Mouse (Mus musculus): ENCODE data around the gene Abhd4.
"Not testable (repeated sequence)": the region's sequence is repeated elsewhere in the genome, so short reads cannot be mapped to it uniquely, and the experiment has no call there.

Gene Abhd4

GRCm38 (mm10) chr14:54223315-54224063 lies 30.5 kb upstream of the Abhd4 start:
- no peak for DNase-seq

GRCm38 (mm10) chr14:54224064-54224417 lies 29.9 kb upstream of the Abhd4 start:
- no peak for DNase-seq

GRCm38 (mm10) chr14:54224484-54225467 lies 29.2 kb upstream of the Abhd4 start:
- DNase-seq, result no peak

DNA sequence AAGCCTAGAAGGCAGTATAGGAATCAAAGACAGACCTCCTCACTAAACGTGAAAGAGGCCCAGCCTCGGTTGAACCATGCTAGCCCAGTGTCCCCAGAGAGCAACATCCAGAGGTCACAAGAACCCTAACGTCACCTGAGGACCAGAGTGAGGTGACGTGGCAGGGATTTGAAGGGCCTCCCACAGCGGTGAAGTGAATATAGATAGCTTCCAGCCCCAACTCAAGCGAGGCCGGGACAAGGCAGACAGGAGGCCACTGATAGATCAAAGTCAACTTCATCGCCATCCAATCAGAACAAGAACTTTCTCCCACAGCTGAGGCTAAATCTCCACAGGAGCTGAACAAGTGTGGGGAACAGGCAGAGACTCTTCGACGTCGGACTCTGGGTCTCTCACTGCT lies 28.3 kb upstream of the Abhd4 start:
- no peak for DNase-seq

DNA sequence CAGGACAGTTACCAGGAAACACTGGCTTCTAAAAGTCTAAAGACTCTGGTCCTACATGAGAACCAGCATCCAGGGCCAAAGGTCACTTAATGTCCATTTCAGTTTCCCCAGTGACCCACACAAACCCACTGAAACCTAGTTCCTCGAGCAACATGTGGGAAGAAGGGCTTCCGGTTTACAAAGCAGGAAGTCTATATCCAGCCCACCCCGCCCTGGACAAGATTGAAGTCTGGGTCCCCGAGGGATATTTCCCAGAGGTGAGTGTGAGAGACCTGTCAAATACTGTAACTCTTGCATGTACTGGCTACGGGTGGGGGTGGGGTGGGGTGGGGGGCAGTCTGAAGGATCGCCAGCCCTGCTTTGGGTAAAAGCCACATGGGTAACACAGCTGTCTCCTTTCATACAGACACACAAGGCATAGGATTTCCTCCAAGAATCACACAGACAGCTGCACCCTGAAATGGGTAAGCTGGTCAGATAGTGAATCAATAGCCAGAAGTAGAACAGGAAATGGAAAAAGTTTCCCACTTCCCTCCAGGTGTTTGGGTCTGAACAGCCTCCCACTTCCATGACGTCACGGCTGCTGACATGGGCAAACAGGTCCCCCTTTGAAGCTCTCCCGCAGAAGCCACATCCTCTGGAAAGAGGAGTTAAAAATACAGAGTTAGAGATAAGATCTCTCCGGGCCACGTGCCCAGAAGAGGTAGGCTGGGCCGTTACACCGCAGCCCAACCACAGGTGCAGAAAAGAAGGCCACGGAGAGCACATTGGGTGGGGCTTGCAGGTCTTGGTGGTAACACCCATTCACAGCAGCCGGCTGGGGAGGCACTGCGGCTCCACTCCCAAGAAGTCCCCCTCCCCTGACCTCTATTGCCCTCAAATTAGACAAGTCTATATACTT lies 26.8 kb upstream of the Abhd4 start:
- no peak for DNase-seq

DNA sequence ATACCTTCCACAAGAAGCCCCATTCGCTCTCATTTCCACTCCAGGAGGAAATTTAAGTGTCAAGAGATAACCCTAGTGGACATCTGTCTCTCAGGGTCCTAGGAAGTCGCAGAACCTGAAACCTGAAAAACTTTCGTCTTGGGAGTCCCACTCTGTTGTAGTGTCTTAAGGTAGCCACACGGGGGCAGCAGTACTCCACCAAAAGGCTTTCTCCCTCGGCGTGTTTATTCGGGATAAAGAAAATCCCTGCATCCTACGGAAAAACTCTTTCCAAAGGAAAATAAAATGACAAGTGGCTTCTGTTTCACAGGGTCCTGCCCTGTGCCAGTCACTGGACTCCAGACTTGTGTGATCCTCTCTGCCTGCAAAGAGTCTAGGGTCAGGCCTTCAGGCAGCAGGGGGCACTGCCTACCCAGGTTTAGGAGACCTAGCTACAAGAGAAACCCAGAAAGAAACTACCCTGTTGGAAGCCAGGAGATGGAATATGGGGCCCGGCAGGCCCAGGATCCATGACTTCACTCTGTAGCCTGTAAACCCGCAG lies 26.0 kb upstream of the Abhd4 start:
- peak; percentile 57 for DNase-seq

DNA sequence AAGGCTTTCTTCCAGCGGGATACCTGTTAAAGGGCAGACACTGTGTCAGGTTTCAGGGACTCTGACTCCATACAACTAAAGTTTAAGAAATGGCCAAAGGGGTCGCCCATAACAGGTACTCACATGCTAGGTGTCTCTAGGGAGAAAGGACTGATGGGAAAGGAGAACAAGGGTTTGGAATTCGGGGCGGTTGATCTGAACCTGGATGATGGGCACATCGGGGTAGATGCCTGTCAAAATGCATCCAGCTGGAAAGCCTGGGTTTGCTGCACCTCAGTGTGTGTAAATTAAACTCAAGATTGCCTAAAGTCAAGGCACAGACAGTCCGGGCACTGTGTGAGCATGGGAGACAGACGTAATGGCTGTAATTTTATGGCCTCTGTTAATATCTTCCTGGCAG lies 25.5 kb upstream of the Abhd4 start:
- DNase-seq, result no peak

DNA sequence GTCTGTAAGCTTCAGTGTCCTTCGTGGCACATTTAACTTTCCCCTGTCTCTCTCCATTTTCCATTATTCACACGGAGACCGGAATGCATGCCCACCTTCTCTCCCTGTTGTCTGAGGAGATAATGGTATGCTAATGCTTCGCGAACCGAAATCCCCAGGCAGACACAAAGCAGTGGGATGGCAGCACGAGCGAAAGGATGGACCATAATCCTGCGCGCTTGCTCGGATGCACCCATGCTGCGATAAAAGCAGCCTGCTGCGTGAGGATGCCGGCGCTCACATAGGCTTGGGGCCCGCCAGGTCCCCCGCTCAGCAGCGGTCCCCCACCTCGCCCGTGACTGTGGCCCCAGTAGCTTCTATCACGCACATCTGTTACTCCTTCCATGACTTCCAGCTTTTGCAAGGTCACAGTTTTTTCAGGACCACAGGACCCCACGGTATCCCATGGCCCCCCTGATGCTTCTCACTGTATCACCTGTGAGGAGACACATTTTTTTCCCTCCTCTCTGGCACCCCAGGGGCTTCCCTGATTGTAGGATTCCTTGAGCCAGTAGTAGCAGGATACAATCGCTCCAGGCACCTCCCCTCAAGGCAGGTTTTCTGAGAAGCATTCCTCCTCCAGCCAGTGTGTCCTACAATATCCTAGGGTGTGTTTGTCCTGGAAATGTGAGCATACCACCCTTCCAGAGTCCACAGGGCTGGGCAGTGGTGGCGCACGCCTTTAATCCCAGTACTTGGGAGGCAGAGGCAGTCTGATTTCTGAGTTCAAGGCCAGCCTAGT lies 24.9 kb upstream of the Abhd4 start:
- DNase-seq, result no peak

DNA sequence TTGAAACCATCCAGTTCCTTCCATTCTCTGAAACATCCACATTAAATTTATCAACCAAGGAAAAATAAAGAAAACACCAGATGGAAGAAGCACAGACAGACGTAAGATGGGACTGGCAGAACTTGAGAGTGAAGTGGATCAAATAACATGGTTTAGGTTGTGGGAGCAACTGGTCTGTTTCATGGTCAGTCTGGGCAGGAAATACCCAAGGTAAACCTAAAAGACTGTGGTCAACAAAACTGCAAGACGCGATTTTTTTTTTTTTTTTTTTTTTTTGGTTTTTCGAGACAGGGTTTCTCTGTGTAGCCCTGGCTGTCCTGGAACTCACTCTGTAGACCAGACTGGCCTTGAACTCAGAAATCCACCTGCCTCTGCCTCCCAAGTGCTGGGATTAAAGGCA lies 24.1 kb upstream of the Abhd4 start:
- not testable (repeated sequence) for DNase-seq

DNA sequence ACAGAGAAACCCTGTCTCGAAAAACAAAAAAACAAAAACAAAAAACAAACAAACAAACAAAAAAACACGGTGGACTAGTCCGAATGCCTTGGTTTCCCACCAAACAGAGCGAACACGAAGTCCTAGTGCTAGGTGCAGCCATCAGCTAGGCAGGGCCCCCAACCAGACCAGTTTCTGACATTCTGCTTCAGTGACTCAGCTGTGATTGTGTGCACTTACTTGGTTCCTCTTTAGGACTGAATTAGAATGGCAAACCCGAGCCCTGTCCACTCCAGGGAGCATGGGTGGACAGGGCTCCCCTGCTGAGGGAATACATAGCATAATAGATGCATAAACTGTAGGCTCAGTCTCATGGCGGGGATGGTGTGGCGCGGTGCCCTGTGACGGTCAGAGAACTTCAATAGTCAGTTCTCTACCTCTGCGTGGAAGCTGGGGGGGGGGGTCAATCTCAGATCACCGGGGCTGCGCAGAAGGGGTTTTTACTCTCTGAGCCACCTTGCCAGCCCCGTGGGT lies 23.3 kb upstream of the Abhd4 start:
- DNase-seq, result no peak

- no peak for DNase-seq
Measured at GRCm38 (mm10) chr14:54231176-54231956, 22.6 kb upstream of the Abhd4 start.

DNA sequence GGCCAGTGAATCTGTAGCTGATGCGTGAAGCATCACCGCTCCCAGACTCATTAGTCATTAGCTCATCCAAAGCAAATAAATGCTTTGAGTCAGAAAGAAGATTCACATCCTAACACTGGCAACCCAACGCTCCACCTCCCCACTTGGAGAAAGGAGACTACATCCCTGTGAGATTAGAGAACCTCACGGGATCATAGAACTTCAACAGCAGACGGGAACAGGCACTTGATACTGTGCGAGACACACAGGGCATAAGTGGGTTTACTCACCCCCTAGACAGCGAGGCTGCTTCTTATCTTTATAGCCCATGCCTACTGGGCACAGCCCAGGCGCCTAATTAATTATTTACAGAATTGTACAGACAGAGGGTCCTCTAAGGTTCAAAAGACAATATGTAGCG lies 21.8 kb upstream of the Abhd4 start:
- DNase-seq, result no peak

DNA sequence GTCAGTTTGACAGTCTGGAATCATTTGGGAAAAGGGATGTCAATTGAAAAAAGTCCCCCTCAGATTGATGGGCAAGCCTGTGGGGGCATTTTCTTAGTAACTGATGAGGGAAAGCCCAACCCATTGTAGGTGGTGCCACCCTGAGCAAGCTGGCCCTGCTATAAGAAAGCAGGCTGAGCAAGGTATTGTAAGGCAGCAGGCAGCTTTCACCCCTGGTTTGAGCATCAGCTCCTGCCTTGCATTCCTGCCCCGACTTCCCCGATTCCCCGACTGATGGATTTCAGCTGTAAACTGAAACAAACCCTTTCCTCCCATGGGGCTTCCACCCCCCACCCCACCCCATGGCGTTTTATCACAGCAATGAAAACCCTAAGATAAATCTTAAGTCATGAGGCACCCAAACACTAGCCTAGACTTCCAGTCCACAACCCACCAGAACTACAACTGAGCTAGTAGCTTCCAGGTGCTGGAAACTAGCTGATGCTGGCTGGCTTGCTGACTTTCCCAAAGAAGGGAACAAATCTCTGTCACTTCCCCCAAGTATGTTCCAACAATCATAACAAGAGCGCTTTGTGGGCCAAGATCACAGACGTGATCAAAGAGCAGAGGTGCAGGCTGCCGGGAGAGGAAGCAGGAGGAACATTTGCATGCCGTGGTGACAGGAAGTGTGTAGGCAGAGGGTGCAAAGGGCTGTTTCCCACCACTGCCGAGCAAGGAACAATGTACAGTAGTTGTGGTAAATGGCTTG lies 21.0 kb upstream of the Abhd4 start:
- DNase-seq, result no peak

- DNase-seq, result no peak
Measured at GRCm38 (mm10) chr14:54233559-54234143, 20.3 kb upstream of the Abhd4 start.

- no peak for DNase-seq
Measured at GRCm38 (mm10) chr14:54234231-54235040, 19.6 kb upstream of the Abhd4 start.

GRCm38 (mm10) chr14:54235825-54236540 lies 18.0 kb upstream of the Abhd4 start:
- no peak for DNase-seq

DNA sequence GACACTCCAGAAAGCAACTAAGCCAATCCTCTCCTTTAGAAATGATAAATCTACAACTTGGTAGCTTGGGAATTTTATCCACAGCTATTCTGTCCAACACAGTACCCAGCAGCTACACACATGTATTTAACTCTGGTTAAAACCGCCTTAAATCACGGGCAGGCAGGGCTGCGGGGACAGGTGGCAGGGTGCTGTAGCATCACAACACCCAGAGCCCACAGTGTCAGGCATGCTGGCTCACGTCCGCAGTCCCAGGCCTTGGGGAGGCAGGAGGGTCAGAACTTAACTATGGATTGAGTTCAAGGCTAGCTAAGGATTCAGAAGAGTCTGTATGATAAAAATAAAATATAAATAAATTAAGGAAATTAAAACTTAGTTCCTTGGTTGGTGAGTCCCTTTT lies 17.1 kb upstream of the Abhd4 start:
- no peak for DNase-seq

Measured in cerebellum, adult 11 months (tissue).